Mouse (Mus musculus) thymus, postnatal 25 days (tissue): Measurements from ENCODE around the gene Wdr37.

ENCODE experiments used
- DNase-seq: peaks from one replicate; pipeline ENCODE4 v3.0.0; 2022

Wdr37 gene

GRCm38 (mm10) chr13:8839937-8840336 is 31.8 kb downstream of the Wdr37 start:
- DNase-seq = no peak

- no peak for DNase-seq
These were observed 32.6 kb downstream of the Wdr37 start for GRCm38 (mm10) chr13:8839111-8839510.

GRCm38 (mm10) chr13:8838394-8838793 is 33.3 kb downstream of the Wdr37 start:
- no peak for DNase-seq

GRCm38 (mm10) chr13:8834573-8834972 is 37.1 kb downstream of the Wdr37 start:
- no peak for DNase-seq

- DNase-seq = no peak
These were observed 40.0 kb downstream of the Wdr37 start for GRCm38 (mm10) chr13:8831546-8832251.

GRCm38 (mm10) chr13:8830696-8831095 is 41.0 kb downstream of the Wdr37 start:
- no peak for DNase-seq

- no peak for DNase-seq
These were observed 41.9 kb downstream of the Wdr37 start for GRCm38 (mm10) chr13:8829784-8830183.

- no peak for DNase-seq
These were observed 42.8 kb downstream of the Wdr37 start for GRCm38 (mm10) chr13:8828946-8829345.

- DNase-seq = no peak
These were observed 48.2 kb downstream of the Wdr37 start for GRCm38 (mm10) chr13:8823546-8823945.

- no peak for DNase-seq
These were observed 48.6 kb downstream of the Wdr37 start for GRCm38 (mm10) chr13:8823120-8823519.

- DNase-seq = no peak
These were observed 49.5 kb downstream of the Wdr37 start for GRCm38 (mm10) chr13:8822201-8822600.

- DNase-seq = no peak
These were observed 65.8 kb downstream of the Wdr37 start for GRCm38 (mm10) chr13:8805931-8806330.

- DNase-seq = no peak
These were observed 71.1 kb downstream of the Wdr37 start for GRCm38 (mm10) chr13:8800576-8800975.

GRCm38 (mm10) chr13:8793217-8793616 is 78.5 kb downstream of the Wdr37 start:
- DNase-seq = no peak

- peak; percentile 40 for DNase-seq
These were observed 86.5 kb downstream of the Wdr37 start for GRCm38 (mm10) chr13:8785185-8785584.

GRCm38 (mm10) chr13:8784308-8785061 is 87.2 kb downstream of the Wdr37 start:
- DNase-seq = no peak

GRCm38 (mm10) chr13:8783686-8784307 is 87.9 kb downstream of the Wdr37 start:
- DNase-seq = peak; percentile 11

GRCm38 (mm10) chr13:8782636-8783035 is 89.1 kb downstream of the Wdr37 start:
- DNase-seq = no peak

GRCm38 (mm10) chr13:8780441-8780840 is 91.3 kb downstream of the Wdr37 start:
- DNase-seq = peak; percentile 67

GRCm38 (mm10) chr13:8770616-8771015 is 101.1 kb downstream of the Wdr37 start:
- DNase-seq = no peak

- no peak for DNase-seq
These were observed 102.0 kb downstream of the Wdr37 start for GRCm38 (mm10) chr13:8769654-8770227.

- DNase-seq = no peak
These were observed 110.8 kb downstream of the Wdr37 start for GRCm38 (mm10) chr13:8760940-8761339.
